Mouse (Mus musculus) neural tube, embryonic 15.5 days (tissue): Measurements from ENCODE around the gene Urgcp. TPM values are rescaled to one million over a fixed set of nuclear protein-coding genes. Genes with fewer than 3 reads are reported as not detected.

ENCODE experiments used
- ATAC-seq: fragments of 200-750 bp; cut with Nextera tagmentation; 2 replicates; pipeline ENCODE4 v1.8.0; 2017; ENCODE audit warnings: mild to moderate bottlenecking, moderate TSS enrichment, moderate library complexity; ENCODE audit not compliant: low FRiP score
- H3K27ac ChIP-seq: fragments of 300-500 bp; sonication (generic); replicated peaks from 2 replicates; pipeline ENCODE4 v1.5.1; 2015; ENCODE audit warnings: mild to moderate bottlenecking, inconsistent platforms
- H3K27me3 ChIP-seq: fragments of 300-500 bp; sonication (generic); replicated peaks from 2 replicates; pipeline ENCODE4 v1.6.1; 2015; ENCODE audit warnings: inconsistent platforms
- H3K36me3 ChIP-seq: fragments of 300-500 bp; sonication (generic); 2 replicates; pipeline ENCODE4 v1.6.1; 2015; ENCODE audit warnings: inconsistent platforms
- H3K4me1 ChIP-seq: fragments of 300-500 bp; sonication (generic); 2 replicates; pipeline ENCODE4 v1.6.1; 2015; ENCODE audit warnings: inconsistent platforms
- H3K4me2 ChIP-seq: fragments of 300-500 bp; sonication (generic); 2 replicates; pipeline ENCODE4 v1.6.1; 2015; ENCODE audit warnings: inconsistent platforms, mild to moderate bottlenecking, moderate library complexity
- H3K4me3 ChIP-seq: fragments of 300-500 bp; sonication (generic); replicated peaks from 2 replicates; pipeline ENCODE4 v1.5.1; 2015; ENCODE audit warnings: mild to moderate bottlenecking, inconsistent platforms
- H3K9ac ChIP-seq: fragments of 300-500 bp; sonication (generic); replicated peaks from 2 replicates; pipeline ENCODE4 v1.6.1; 2015; ENCODE audit warnings: mild to moderate bottlenecking, inconsistent platforms
- H3K9me3 ChIP-seq: fragments of 300-500 bp; sonication (generic); replicated peaks from 2 replicates; pipeline ENCODE4 v1.6.1; 2016; ENCODE audit warnings: inconsistent platforms
- WGBS: fragments of 180-500 bp; shearing (Covaris S2); methylation state at CpG from one replicate; pipeline ENCODE4 v1.1.7; 2015; ENCODE audit warnings: mixed read lengths; 5-methylcytosine and 5-hydroxymethylcytosine counted together
- polyA plus RNA-seq: library from polyadenylated mRNA; unstranded; fragments of >200 nt; fragmentation: Nextera tagmentation; extraction: Ambion mirVana; gene quantifications from 2 replicates; pipeline ENCODE4 v1.2.1, GENCODE M21; 2015

Urgcp gene
- polyA plus RNA-seq, 1 experiment from 2014 or later, result 34.1 TPM

DNA sequence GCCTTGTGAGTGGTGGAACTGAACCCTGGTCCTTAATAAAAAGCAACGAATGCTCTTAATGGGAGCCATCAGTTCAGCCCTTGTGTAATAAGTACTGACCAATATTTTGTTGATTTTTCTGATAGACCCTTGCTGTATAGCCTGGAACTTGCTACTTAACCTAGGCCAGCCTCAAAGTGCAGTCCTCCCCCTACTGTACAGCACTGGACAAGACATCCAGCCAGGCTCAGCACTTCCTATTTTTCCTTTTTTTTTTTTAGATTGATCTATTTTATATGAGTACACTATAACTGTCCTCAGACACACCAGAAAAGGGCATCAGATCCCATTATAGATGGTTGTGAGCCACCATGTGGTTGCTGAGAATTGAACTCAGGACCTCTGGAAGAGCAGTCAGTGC, 58.8 kb downstream of the Urgcp start:
- H3K27ac ChIP-seq, result no peak overlapping the region
- no peak for ATAC-seq
- H3K4me1 ChIP-seq, result peaks cover 14% of the 10 kb centered on the region
- H3K36me3 ChIP-seq, result peaks cover 19% of the 10 kb centered on the region
- WGBS, result 96% methylated on average over 1 of the region's 1 CpGs
- no peak overlapping the region for H3K4me2 ChIP-seq
- no peaks in the 10 kb centered on the region for H3K9me3 ChIP-seq
- no peaks in the 10 kb centered on the region for H3K27me3 ChIP-seq
- no peak overlapping the region for H3K4me3 ChIP-seq
- H3K9ac ChIP-seq, result no peak overlapping the region

DNA sequence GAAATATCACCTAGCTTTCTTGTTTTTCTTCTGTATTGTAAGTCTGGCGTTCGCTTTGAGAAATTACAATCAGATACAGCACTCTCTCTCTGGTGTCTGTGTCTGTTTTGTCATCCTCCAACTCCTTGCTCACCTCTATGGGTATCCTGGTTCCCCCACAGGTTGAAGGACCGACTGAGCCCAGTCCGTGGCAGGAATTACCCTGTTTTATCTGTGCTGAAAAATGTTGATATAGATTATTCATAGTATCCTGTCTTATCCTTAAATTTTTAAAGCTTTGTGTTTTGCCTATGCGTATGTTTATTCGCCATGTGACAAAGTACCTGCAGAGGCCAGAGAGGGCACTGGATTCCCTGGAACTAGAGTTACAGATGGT, 59.2 kb downstream of the Urgcp start:
- H3K9ac ChIP-seq, result no peak overlapping the region
- H3K9me3 ChIP-seq, result no peaks in the 10 kb centered on the region
- peaks cover 14% of the 10 kb centered on the region for H3K4me1 ChIP-seq
- no peaks in the 10 kb centered on the region for H3K27me3 ChIP-seq
- 89% methylated on average over 6 of the region's 6 CpGs for WGBS
- ATAC-seq, result no peak
- H3K4me3 ChIP-seq, result no peak overlapping the region
- H3K4me2 ChIP-seq, result no peak overlapping the region
- H3K27ac ChIP-seq, result no peak overlapping the region
- peaks cover 19% of the 10 kb centered on the region for H3K36me3 ChIP-seq

DNA sequence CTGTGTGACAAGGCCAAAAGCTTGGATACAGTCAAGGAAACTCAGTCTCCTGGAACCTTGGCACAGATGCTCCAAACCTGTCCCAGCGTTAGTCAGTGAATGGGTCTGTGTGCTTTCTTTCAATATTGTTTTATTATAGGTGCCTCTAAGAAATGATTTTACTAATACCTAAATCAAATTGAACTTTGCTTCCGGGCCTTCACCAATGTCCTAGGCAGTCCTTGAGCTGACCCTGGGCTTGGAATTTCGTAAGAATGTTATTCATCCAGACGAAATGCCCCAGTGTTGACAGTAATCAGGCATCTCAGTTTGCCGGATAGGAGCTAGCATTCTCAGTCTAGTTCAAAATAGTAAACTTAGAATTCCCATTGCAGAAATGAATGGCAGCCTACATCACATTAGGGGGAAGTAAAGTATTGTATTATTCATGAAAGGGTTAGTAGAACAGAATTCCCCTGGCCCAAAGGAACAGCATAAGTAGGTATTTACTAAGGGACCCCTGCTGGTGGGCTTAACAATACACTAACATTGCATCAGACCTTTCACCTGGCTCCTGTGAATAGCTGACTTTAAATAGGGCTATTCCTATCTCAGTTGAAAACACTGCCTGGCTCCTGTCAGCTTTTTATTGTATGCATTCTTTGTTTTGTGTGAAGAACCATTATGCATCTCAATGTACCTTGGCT, 59.8 kb downstream of the Urgcp start:
- H3K4me1 ChIP-seq, result peaks cover 14% of the 10 kb centered on the region
- H3K4me2 ChIP-seq, result no peak overlapping the region
- WGBS, result 82% methylated on average over 5 of the region's 5 CpGs
- peaks cover 19% of the 10 kb centered on the region for H3K36me3 ChIP-seq
- ATAC-seq, result no peak
- H3K9me3 ChIP-seq, result no peaks in the 10 kb centered on the region
- no peak overlapping the region for H3K9ac ChIP-seq
- H3K27me3 ChIP-seq, result no peaks in the 10 kb centered on the region
- H3K27ac ChIP-seq, result no peak overlapping the region
- no peak overlapping the region for H3K4me3 ChIP-seq

DNA sequence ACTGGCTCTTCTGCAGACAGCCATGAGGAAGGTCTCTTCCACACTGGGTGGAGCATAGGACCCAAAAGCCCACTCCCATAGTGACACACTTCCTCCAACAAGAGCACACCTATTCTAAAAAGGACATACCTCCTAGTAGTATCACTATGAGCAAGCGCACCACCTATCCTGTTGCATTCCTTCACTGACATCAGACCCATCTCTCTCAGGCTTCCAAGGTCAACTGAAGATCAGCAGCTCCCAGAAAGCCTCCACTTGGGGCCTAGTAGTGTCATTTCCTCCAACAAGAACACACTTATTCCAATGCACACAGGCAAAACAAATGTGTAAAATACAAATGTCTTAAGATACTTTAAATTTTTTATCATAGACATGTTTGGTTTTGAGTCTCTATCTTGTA, 60.4 kb downstream of the Urgcp start:
- 93% methylated on average over 1 of the region's 1 CpGs for WGBS
- H3K4me3 ChIP-seq, result no peak overlapping the region
- H3K4me2 ChIP-seq, result no peak overlapping the region

DNA sequence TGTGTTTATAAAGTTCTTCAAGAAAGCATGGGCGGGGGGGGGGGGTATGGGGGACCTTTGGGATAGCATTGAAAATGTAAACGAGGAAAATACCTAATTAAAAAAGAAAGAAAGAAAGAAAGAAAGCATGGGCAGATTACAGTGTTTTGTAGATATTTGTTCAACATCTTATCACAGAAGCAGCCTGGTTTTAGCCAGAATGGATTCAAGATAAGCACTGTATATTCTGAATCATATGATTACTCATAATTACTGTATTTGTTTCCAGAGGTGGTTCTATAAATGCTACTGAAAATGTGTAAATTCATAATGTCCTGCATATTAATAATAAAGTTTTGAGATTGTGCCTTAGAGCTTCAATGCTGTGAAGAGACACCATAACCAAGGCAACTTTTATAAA, 60.9 kb downstream of the Urgcp start:
- Histone ChIP-seq H3K27ac (no peak overlapping the region), H3K4me2 (no peak overlapping the region), H3K4me3 (no peak overlapping the region), H3K27me3 (no peaks in the 10 kb centered on the region), H3K9ac (no peak overlapping the region), H3K36me3 (peaks cover 19% of the 10 kb centered on the region), H3K9me3 (no peaks in the 10 kb centered on the region), H3K4me1 (peaks cover 8% of the 10 kb centered on the region)
- ATAC-seq, result no peak
- WGBS, result 75% methylated on average over 2 of the region's 2 CpGs

More for the DNA sequence above, 60.4 kb downstream of the Urgcp start:
- no peak overlapping the region for H3K27ac ChIP-seq
- H3K9me3 ChIP-seq, result no peaks in the 10 kb centered on the region
- peaks cover 19% of the 10 kb centered on the region for H3K36me3 ChIP-seq
- no peak for ATAC-seq
- no peak overlapping the region for H3K9ac ChIP-seq
- H3K4me1 ChIP-seq, result peaks cover 14% of the 10 kb centered on the region
- no peaks in the 10 kb centered on the region for H3K27me3 ChIP-seq

DNA sequence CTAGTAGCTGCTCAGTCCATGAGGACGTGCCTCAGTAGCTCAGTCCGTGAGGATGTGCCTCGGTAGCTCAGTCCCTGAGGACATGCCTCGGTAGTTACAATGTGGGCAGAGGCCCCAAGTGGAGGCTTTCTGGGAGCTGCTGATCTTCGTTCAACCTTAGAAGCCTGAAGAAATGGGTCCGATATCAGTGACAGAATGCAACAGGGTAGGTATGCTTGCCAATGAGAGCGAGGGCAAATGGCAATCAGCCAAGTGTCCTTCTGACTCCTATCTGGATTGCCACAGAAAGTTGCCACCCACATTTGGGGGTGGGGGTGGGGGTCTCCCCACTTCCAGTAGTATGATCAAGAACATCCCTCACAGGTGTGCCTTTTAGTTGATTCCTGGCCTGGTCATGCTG, 61.4 kb downstream of the Urgcp start:
- Histone ChIP-seq H3K36me3 (peaks cover 19% of the 10 kb centered on the region), H3K4me2 (no peak overlapping the region), H3K4me1 (peaks cover 3% of the 10 kb centered on the region), H3K4me3 (no peak overlapping the region), H3K27me3 (no peaks in the 10 kb centered on the region), H3K27ac (no peak overlapping the region), H3K9me3 (no peaks in the 10 kb centered on the region), H3K9ac (no peak overlapping the region)
- no peak for ATAC-seq
- 95% methylated on average over 7 of the region's 7 CpGs for WGBS

DNA sequence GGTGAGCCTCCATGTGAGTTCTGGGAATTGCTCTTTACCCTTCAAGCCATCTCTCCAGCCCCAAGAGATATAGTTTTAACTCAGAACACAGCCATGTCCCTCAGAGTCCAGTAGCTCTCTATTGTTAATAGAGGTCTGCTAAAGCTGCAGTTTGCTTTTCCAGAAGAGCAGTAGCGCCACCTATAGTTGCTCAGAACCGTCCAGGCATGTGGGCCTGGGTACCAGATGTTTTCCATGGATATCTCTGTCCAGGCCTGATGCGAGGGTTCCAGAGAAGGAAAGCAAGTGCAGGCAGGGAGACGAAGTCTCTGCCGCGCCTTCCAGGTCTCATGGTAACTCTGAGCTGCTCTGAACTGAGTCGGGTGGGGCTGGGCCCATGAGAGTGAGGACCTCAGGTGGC, 70.4 kb downstream of the Urgcp start:
- Histone ChIP-seq H3K27me3 (no peaks in the 10 kb centered on the region), H3K4me1 (no peaks in the 10 kb centered on the region), H3K27ac (no peak overlapping the region), H3K4me3 (no peak overlapping the region), H3K4me2 (no peak overlapping the region), H3K36me3 (no peaks in the 10 kb centered on the region), H3K9ac (no peak overlapping the region), H3K9me3 (0 out of 2 replicates have a peak, but pooled peaks cover 2% of the 10 kb centered on the region)
- no peak for ATAC-seq
- 36% methylated on average over 7 of the region's 7 CpGs for WGBS

DNA sequence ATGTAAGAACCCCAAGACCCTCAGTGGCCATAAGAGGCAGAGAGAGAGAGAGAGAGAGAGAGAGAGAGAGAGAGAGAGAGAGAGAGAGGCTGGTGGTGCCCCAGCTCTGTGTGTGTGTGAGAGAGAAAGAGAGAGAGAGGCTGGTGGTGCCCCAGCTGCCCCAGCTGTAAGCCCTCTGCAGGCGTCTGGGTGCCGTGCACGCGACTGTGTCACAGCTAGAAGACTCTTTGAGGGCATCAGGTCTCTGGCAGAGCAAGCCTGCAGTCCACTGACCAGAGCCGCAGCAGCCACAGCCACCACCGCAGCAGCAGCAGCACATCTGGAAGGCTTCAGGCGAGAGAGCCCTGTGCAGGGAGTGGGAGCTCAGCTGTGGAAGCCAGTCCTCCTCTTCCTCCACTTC, 77.9 kb downstream of the Urgcp start:
- H3K27me3 ChIP-seq, result no peaks in the 10 kb centered on the region
- no peaks in the 10 kb centered on the region for H3K9me3 ChIP-seq
- H3K4me3 ChIP-seq, result no peak overlapping the region
- no peaks in the 10 kb centered on the region for H3K36me3 ChIP-seq
- H3K4me2 ChIP-seq, result no peak overlapping the region
- no peak for ATAC-seq
- H3K9ac ChIP-seq, result no peak overlapping the region
- 46% methylated on average over 7 of the region's 7 CpGs for WGBS
- no peaks in the 10 kb centered on the region for H3K4me1 ChIP-seq
- no peak overlapping the region for H3K27ac ChIP-seq

DNA sequence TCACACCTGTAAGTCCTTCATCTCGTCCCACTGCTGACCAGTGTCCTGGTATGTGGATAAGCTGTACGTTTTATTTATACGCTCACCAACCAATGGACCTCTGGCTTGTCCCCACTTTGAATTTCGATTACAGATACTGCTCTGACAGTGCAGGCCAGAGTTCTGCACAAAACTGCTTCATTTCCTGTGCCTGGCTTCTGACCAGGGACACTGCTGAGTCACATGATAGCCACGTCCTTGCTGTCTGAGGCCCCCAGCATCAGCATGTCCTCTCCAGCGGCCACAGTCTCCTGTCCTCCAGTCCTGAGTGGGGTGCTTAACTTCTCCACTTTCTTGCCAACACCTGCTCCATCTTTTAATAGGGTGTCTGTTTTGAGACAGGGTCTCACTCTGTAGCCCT, 79.6 kb downstream of the Urgcp start:
- H3K9ac ChIP-seq, result no peak overlapping the region
- H3K27ac ChIP-seq, result no peak overlapping the region
- no peaks in the 10 kb centered on the region for H3K9me3 ChIP-seq
- H3K36me3 ChIP-seq, result no peaks in the 10 kb centered on the region
- H3K4me1 ChIP-seq, result no peaks in the 10 kb centered on the region
- H3K4me2 ChIP-seq, result no peak overlapping the region
- no peak for ATAC-seq
- 77% methylated on average over 6 of the region's 6 CpGs for WGBS
- H3K4me3 ChIP-seq, result no peak overlapping the region
- H3K27me3 ChIP-seq, result no peaks in the 10 kb centered on the region

Other genes with a start within 250 kb of the Urgcp start
- gene Xbp1, start 241.7 kb downstream of the Urgcp start, polyA plus RNA-seq, result 154 and 184 TPM in 2 replicates
- 11.2 and 13.0 TPM in 2 replicates for gene Ccdc117, start 220.2 kb downstream of the Urgcp start, polyA plus RNA-seq
- not detected in 2 replicates for gene Ankrd36, start 192.7 kb downstream of the Urgcp start, polyA plus RNA-seq
- 197 and 206 TPM in 2 replicates for gene Mrps24, start 46.7 kb downstream of the Urgcp start, polyA plus RNA-seq
- 131 and 142 TPM in 2 replicates for gene Dbnl, start 26.1 kb upstream of the Urgcp start, polyA plus RNA-seq
- 14.4 and 21.9 TPM in 2 replicates for gene Pgam2, start 41.4 kb upstream of the Urgcp start, polyA plus RNA-seq
- gene Polm, start 75.6 kb upstream of the Urgcp start, polyA plus RNA-seq, result 6.5 and 8.5 TPM in 2 replicates
- gene Aebp1, start 99.6 kb upstream of the Urgcp start, polyA plus RNA-seq, result 22.1 and 24.3 TPM in 2 replicates
- gene Pold2, start 115.9 kb upstream of the Urgcp start, polyA plus RNA-seq, result 64.5 and 81.0 TPM in 2 replicates
- 1.4 and 10.6 TPM in 2 replicates for gene Myl7, start 136.4 kb upstream of the Urgcp start, polyA plus RNA-seq
- gene Gck, start 187.7 kb upstream of the Urgcp start, polyA plus RNA-seq, result 3.4 and 4.2 TPM in 2 replicates
- 84.9 and 87.1 TPM in 2 replicates for gene Ykt6, start 193.3 kb upstream of the Urgcp start, polyA plus RNA-seq